Mouse (Mus musculus) kidney, embryonic 14.5 days (tissue): ENCODE measurements at regions not wholly inside any gene's neighbourhood (a gene's known extent, or its start where the extent isn't known, plus 50 kb on each side); places are given as distances from the start of the nearest gene placed in this dataset.
A peak's percentile ranks its signal among the peaks of the same experiment; 100 is the strongest.

Experiments
- ATAC-seq: fragments of 200-750 bp; cut with Nextera tagmentation; 2 replicates; pipeline ENCODE4 v1.8.0; 2017; ENCODE audit warnings: moderate number of reproducible peaks, mild to moderate bottlenecking, moderate TSS enrichment, moderate library complexity; ENCODE audit not compliant: low FRiP score, low TSS enrichment
- H3K27ac ChIP-seq: fragments of 300-500 bp; sonication (generic); 2 replicates; pipeline ENCODE4 v1.5.1; 2014; ENCODE audit warnings: low read depth, mild to moderate bottlenecking, low read length, moderate library complexity, mixed read lengths
- H3K27me3 ChIP-seq: fragments of 300-500 bp; sonication (generic); 2 replicates; pipeline ENCODE4 v1.6.1; 2014; ENCODE audit warnings: mild to moderate bottlenecking, low read length; ENCODE audit not compliant: control insufficient read depth, insufficient read depth
- H3K36me3 ChIP-seq: fragments of 300-500 bp; sonication (generic); 2 replicates; pipeline ENCODE4 v1.6.1; 2014; ENCODE audit warnings: low read length, mixed read lengths; ENCODE audit not compliant: control insufficient read depth, insufficient read depth
- H3K4me1 ChIP-seq: fragments of 300-500 bp; sonication (generic); 2 replicates; pipeline ENCODE4 v1.6.1; 2014; ENCODE audit warnings: low read length, mixed read lengths; ENCODE audit not compliant: control insufficient read depth, insufficient read depth
- H3K4me2 ChIP-seq: fragments of 300-500 bp; sonication (generic); replicated peaks from 2 replicates; pipeline ENCODE4 v1.6.1; 2014; ENCODE audit warnings: low read depth, mild to moderate bottlenecking, low read length
- H3K4me3 ChIP-seq: fragments of 300-500 bp; sonication (generic); 2 replicates; pipeline ENCODE4 v1.5.1; 2014; ENCODE audit warnings: mild to moderate bottlenecking, low read length
- H3K9ac ChIP-seq: fragments of 300-500 bp; sonication (generic); 2 replicates; pipeline ENCODE4 v1.6.1; 2014; ENCODE audit warnings: low read depth, mild to moderate bottlenecking, low read length, moderate library complexity
- H3K9me3 ChIP-seq: fragments of 300-500 bp; sonication (generic); 2 replicates; pipeline ENCODE4 v1.6.1; 2016; ENCODE audit warnings: low read length; ENCODE audit not compliant: control insufficient read depth
- WGBS: fragments of 180-500 bp; shearing (Covaris S2); extraction: QIAGEN DNeasy Blood & Tissue Kit; methylation state at CpG from one replicate; pipeline ENCODE4 v1.1.7; 2014; 5-methylcytosine and 5-hydroxymethylcytosine counted together

GRCm38 (mm10) chr14:80169211-80169610, 185.3 kb downstream of the Olfm4 start:
- no peaks in the 10 kb centered on the region for H3K27me3 ChIP-seq
- H3K9me3 ChIP-seq, result no peaks in the 10 kb centered on the region
- H3K9ac ChIP-seq, result no peak overlapping the region
- WGBS, result 76% methylated on average over 1 of the region's 1 CpGs
- H3K36me3 ChIP-seq, result no peaks in the 10 kb centered on the region
- H3K27ac ChIP-seq, result no peak overlapping the region
- H3K4me2 ChIP-seq, result no peak overlapping the region
- ATAC-seq, result no peak
- peaks cover 5% of the 10 kb centered on the region; the same call in 1 of the 2 replicates for H3K4me1 ChIP-seq
- H3K4me3 ChIP-seq, result no peak overlapping the region

GRCm38 (mm10) chr14:80170450-80171180, 186.7 kb downstream of the Olfm4 start:
- WGBS, result 17% methylated on average over 11 of the region's 11 CpGs
- H3K4me3 ChIP-seq, result no peak overlapping the region
- H3K27ac ChIP-seq, result no peak overlapping the region
- no peak overlapping the region for H3K4me2 ChIP-seq
- peaks cover 9% of the 10 kb centered on the region; the same call in 1 of the 2 replicates for H3K4me1 ChIP-seq
- H3K9ac ChIP-seq, result no peak overlapping the region
- ATAC-seq, result no peak
- H3K27me3 ChIP-seq, result no peaks in the 10 kb centered on the region
- no peaks in the 10 kb centered on the region for H3K36me3 ChIP-seq
- H3K9me3 ChIP-seq, result no peaks in the 10 kb centered on the region

GRCm38 (mm10) chr14:80172799-80173484, 189.1 kb downstream of the Olfm4 start:
- no peak overlapping the region for H3K9ac ChIP-seq
- peak; percentile 75 for ATAC-seq
- no peak overlapping the region for H3K4me3 ChIP-seq
- no peaks in the 10 kb centered on the region for H3K9me3 ChIP-seq
- no peaks in the 10 kb centered on the region for H3K27me3 ChIP-seq
- no peak overlapping the region for H3K4me2 ChIP-seq
- WGBS, result 21% methylated on average over 4 of the region's 4 CpGs
- H3K4me1 ChIP-seq, result peaks cover 9% of the 10 kb centered on the region; the same call in 1 of the 2 replicates
- no peak overlapping the region for H3K27ac ChIP-seq
- H3K36me3 ChIP-seq, result no peaks in the 10 kb centered on the region

- Histone ChIP-seq H3K9me3 (no peaks in the 10 kb centered on the region), H3K27me3 (no peaks in the 10 kb centered on the region), H3K9ac (no peak overlapping the region), H3K4me3 (no peak overlapping the region), H3K4me2 (no peak overlapping the region), H3K4me1 (peaks cover 9% of the 10 kb centered on the region; the same call in 1 of the 2 replicates), H3K36me3 (no peaks in the 10 kb centered on the region), H3K27ac (no peak overlapping the region)
- peak; percentile 89 for ATAC-seq
- 10% methylated on average over 6 of the region's 6 CpGs for WGBS
Measured at GRCm38 (mm10) chr14:80176464-80176863, 192.6 kb downstream of the Olfm4 start.

- Histone ChIP-seq H3K4me1 (no peaks in the 10 kb centered on the region), H3K4me3 (no peak overlapping the region), H3K36me3 (no peaks in the 10 kb centered on the region), H3K9me3 (no peaks in the 10 kb centered on the region), H3K4me2 (no peak overlapping the region), H3K9ac (no peak overlapping the region), H3K27ac (no peak overlapping the region), H3K27me3 (no peaks in the 10 kb centered on the region)
- ATAC-seq, result no peak
- 16% methylated on average over 2 of the region's 2 CpGs for WGBS
Measured at GRCm38 (mm10) chr14:80195041-80195440, 211.2 kb downstream of the Olfm4 start.

- H3K27ac ChIP-seq, result no peak overlapping the region
- no peak for ATAC-seq
- H3K4me2 ChIP-seq, result no peak overlapping the region
- no peak overlapping the region for H3K9ac ChIP-seq
- no peaks in the 10 kb centered on the region for H3K27me3 ChIP-seq
- no peak overlapping the region for H3K4me3 ChIP-seq
- WGBS, result 27% methylated on average over 2 of the region's 2 CpGs
- no peaks in the 10 kb centered on the region for H3K9me3 ChIP-seq
- no peaks in the 10 kb centered on the region for H3K4me1 ChIP-seq
- H3K36me3 ChIP-seq, result no peaks in the 10 kb centered on the region
Measured at GRCm38 (mm10) chr14:80212916-80213315, 229.0 kb downstream of the Olfm4 start.

GRCm38 (mm10) chr14:80213666-80214065, 229.8 kb downstream of the Olfm4 start:
- H3K27ac ChIP-seq, result no peak overlapping the region
- no peak overlapping the region for H3K4me2 ChIP-seq
- ATAC-seq, result no peak
- H3K9me3 ChIP-seq, result no peaks in the 10 kb centered on the region
- no peaks in the 10 kb centered on the region for H3K27me3 ChIP-seq
- no peaks in the 10 kb centered on the region for H3K4me1 ChIP-seq
- no peaks in the 10 kb centered on the region for H3K36me3 ChIP-seq
- no peak overlapping the region for H3K4me3 ChIP-seq
- 40% methylated on average over 9 of the region's 9 CpGs for WGBS
- no peak overlapping the region for H3K9ac ChIP-seq

GRCm38 (mm10) chr14:80215960-80216552, 232.2 kb downstream of the Olfm4 start:
- Histone ChIP-seq H3K9ac (no peak overlapping the region), H3K27me3 (no peaks in the 10 kb centered on the region), H3K36me3 (no peaks in the 10 kb centered on the region), H3K9me3 (no peaks in the 10 kb centered on the region), H3K4me3 (no peak overlapping the region), H3K4me2 (no peak overlapping the region), H3K27ac (no peak overlapping the region), H3K4me1 (no peaks in the 10 kb centered on the region)
- peak; percentile 90 for ATAC-seq
- WGBS, result 10% methylated on average over 6 of the region's 6 CpGs

GRCm38 (mm10) chr14:80232066-80232465, 248.2 kb downstream of the Olfm4 start:
- H3K36me3 ChIP-seq, result no peaks in the 10 kb centered on the region
- no peaks in the 10 kb centered on the region for H3K9me3 ChIP-seq
- no peaks in the 10 kb centered on the region for H3K4me1 ChIP-seq
- H3K4me2 ChIP-seq, result no peak overlapping the region
- H3K4me3 ChIP-seq, result no peak overlapping the region
- no peaks in the 10 kb centered on the region for H3K27me3 ChIP-seq
- 84% methylated on average over 3 of the region's 3 CpGs for WGBS
- no peak overlapping the region for H3K27ac ChIP-seq
- no peak overlapping the region for H3K9ac ChIP-seq
- no peak for ATAC-seq
